Mouse (Mus musculus) brown adipose tissue, adult 24 weeks (tissue): ENCODE data around the gene Tekt2. TPM values are rescaled to one million over a fixed set of nuclear protein-coding genes. Genes with fewer than 3 reads are reported as not detected.

Source experiments
- H3K27ac ChIP-seq: fragments of 200-500 bp; replicated peaks from 2 replicates; pipeline ENCODE4 v1.5.1; 2012; ENCODE audit warnings: low read depth, mild to moderate bottlenecking, low read length
- H3K4me1 ChIP-seq: fragments of 200-500 bp; 2 replicates; pipeline ENCODE4 v1.6.1; 2012; ENCODE audit warnings: low read length, mixed read lengths; ENCODE audit not compliant: control insufficient read depth, insufficient read depth, insufficient read length
- H3K4me3 ChIP-seq: fragments of 200-500 bp; 2 replicates; pipeline ENCODE4 v1.5.1; 2012; ENCODE audit warnings: low read depth, mild to moderate bottlenecking, low read length, moderate library complexity; ENCODE audit not compliant: insufficient read depth
- polyA plus RNA-seq: library from polyadenylated mRNA; stranded (reverse); fragments of >200 nt; gene quantifications from 2 replicates; pipeline ENCODE4 v1.2.4, GENCODE M21; 2012; ENCODE audit not compliant: missing spikeins, insufficient read depth, insufficient read length

The Tekt2 gene
- polyA plus RNA-seq, 1 experiment = not detected

DNA sequence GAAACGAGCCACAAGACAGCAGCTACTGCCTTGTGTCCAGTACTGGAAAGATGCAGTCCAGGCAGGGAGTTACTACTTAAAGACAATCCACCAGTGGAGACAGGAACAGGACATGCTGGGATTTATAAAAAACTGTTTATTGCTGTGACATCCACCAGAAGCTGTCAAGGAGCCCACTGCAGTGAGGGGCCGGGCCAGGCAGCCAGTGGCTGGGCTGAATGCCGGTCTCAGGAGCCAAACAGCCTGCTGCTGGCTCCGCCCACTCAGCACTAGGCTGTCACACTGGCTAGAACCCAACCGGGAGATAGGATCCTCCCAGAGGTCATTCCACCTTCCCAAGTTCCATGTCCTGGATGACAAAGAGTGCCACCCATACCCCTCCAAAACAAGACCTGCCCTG, 9.6 kb downstream of the Tekt2 start:
- Histone ChIP-seq H3K4me3 (no peak overlapping the region), H3K4me1 (peaks cover 8% of the 10 kb centered on the region; the same call in 1 of the 2 replicates), H3K27ac (no peak overlapping the region)

DNA sequence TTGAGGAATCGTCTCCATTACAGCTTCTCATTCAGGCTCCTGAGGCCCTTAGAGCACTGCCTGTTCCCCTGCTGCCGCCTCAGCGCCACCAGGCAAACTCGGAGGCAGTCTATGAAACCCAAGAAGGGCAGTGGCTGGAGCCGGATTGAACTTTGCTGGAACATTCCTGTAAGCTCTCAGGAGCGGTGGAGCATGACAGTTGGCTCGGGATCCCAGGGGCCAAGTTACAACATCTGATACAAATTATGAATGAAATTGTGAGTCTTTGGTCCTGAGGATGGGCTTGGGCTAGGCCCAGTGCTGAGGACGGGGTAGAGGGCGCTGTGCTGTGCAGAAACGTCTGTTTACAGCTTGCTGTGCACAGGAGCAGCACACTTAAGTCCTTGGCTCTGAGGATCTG, 11.1 kb downstream of the Tekt2 start:
- Histone ChIP-seq H3K4me1 (peaks cover 5% of the 10 kb centered on the region; the same call in 1 of the 2 replicates), H3K4me3 (no peak overlapping the region), H3K27ac (no peak overlapping the region)

DNA sequence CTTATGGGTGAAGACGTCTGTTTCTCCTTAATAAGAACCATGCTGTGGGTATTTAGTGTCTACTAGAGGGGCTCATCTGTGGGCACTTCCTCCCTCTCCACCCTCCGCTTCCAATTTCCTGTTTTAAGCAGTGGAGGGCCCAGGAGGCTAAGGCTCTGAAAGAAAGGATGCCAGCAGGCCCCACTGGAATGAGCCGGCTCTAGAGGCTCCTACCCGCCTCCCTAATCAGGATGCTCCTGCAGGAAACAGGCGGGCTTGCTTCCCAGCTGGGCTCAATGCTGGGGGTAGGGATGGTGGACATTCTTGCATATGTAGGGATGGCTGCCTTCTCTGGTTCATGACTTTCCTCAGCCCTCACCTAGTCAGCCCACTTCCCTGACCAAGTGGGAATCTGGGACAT, 12.3 kb downstream of the Tekt2 start:
- Histone ChIP-seq H3K27ac (no peak overlapping the region), H3K4me1 (peaks cover 5% of the 10 kb centered on the region; the same call in 1 of the 2 replicates), H3K4me3 (no peak overlapping the region)

DNA sequence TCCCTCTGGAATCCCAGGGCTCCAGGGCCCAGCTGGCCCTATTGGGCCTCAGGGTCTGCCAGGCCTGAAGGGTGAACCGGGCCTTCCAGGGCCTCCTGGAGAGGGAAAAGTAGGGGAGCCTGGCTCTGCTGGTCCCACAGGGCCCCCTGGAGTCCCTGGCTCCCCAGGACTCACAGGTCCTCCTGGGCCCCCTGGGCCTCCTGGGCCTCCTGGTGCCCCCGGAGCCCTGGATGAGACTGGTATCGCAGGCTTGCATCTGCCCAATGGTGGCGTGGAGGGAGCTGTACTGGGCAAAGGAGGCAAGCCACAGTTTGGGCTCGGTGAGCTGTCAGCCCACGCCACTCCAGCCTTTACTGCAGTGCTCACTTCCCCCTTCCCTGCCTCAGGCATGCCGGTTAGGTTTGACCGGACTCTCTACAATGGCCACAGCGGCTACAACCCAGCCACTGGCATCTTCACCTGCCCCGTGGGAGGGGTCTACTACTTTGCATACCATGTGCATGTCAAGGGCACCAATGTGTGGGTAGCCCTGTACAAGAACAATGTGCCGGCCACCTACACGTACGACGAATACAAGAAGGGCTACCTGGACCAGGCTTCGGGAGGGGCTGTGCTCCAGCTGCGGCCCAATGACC, 13.8 kb downstream of the Tekt2 start:
- H3K4me1 ChIP-seq = peaks cover 5% of the 10 kb centered on the region; the same call in 1 of the 2 replicates
- no peak overlapping the region for H3K27ac ChIP-seq
- H3K4me3 ChIP-seq = no peak overlapping the region

DNA sequence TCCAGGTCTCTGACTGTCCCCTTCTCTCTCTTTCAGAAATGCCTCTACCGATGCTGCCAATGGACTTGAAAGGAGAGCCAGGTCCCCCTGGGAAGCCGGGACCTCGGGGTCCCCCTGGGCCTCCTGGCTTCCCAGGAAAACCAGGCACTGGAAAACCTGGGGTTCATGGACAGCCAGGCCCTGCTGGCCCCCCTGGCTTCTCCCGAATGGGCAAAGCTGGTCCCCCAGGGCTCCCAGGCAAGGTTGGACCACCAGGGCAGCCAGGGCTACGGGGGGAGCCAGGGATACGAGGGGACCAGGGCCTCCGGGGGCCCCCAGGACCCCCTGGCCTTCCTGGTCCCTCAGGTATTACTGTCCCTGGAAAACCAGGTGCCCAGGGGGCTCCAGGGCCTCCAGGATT, 15.1 kb downstream of the Tekt2 start:
- Histone ChIP-seq H3K27ac (no peak overlapping the region), H3K4me1 (no peaks in the 10 kb centered on the region), H3K4me3 (no peak overlapping the region)

DNA sequence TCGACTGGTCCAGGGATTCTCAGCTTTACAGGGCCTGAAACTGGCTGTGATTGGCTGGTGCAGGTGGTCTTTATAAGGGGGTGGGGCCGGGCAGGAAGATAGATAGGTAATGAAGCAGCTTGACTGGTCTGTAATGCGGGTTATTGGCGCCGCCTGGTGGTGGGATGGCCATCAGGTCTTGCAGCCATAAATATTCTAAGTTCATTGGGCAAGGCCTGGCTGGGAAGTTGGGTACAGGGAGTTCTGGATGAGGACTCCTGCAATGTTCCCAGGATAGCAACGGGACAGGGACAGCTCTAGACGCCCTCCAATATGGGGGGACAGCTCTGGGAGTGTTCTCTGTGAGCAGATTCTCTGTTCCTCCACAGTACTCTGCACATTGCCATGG, 15.6 kb downstream of the Tekt2 start:
- no peaks in the 10 kb centered on the region for H3K4me1 ChIP-seq
- no peak overlapping the region for H3K4me3 ChIP-seq
- no peak overlapping the region for H3K27ac ChIP-seq

DNA sequence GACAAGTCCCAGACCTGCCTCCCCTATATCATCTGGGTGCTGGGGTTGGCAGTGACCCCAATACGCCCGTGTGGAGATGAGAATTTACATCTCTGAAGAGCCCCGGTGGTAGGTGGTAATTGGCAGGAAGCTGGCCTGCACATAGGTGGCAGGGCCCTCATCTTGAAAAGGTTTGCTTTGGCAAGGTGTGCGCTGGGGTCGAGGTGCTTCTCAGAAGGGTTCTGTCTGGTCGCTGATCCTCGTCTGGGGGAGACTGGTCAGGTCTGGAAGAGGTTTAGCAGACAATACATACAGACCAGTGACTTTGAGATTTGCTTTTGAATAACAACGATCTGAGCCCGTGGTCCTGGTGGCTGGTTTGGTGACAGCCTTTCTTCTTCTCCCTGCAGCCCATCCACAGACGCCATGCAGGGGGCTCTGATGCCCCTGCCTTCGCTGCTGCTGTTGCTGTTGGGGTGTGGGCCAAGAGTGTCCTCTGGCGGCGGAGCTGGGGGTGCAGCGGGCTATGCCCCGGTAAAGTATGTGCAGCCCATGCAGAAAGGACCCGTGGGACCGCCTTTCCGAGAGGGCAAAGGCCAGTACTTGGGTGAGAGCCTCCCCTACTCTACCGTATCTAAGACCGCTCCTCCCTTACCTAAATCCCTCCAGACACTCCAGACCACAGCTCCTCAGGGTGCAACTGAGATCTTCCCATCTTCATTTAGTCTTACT, 16.1 kb downstream of the Tekt2 start:
- no peak overlapping the region for H3K27ac ChIP-seq
- H3K4me1 ChIP-seq = no peaks in the 10 kb centered on the region
- H3K4me3 ChIP-seq = no peak overlapping the region

DNA sequence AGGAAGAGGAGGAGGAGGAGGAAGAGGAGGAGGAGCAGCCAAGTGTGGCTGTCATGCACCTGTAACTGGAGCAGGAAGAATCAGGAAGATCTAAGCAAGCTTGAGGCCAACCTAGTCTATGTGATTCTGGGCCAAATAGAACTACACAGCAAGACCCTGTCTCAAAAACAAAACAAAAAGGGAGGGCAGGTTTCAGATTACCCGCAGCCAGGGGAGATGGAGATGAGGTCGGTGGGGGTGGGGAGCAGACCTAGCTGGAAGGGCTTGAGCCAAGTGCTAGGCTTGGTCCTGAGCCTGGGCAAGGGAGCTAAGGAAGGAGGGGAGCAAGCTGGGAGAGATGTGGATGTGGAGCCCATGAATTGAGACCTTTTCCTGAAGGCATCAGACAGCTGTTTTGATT, 18.7 kb downstream of the Tekt2 start:
- H3K4me3 ChIP-seq = no peak overlapping the region
- no peaks in the 10 kb centered on the region; the same call in 1 of the 2 replicates for H3K4me1 ChIP-seq
- no peak overlapping the region for H3K27ac ChIP-seq

DNA sequence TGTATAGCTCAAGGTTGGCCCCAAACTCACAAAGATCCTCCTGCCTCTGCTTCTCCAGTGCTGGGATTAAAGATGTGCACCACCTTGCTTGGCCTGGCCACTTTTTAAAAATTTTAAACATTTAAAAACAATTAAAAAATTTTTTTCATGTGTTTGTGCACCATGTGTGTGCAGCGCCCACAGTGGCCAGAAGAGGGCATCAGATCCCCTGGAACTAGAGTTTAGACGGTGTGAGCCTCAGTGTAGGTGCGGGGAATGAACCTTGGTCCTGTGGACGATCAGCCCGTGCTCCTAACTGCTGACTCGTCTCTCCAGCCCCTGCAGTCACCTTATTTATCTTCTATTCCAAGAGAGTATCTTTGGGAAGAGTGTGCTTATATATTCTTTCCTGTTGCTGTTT, 19.4 kb downstream of the Tekt2 start:
- Histone ChIP-seq H3K27ac (no peak overlapping the region), H3K4me1 (no peaks in the 10 kb centered on the region; the same call in 1 of the 2 replicates)

DNA sequence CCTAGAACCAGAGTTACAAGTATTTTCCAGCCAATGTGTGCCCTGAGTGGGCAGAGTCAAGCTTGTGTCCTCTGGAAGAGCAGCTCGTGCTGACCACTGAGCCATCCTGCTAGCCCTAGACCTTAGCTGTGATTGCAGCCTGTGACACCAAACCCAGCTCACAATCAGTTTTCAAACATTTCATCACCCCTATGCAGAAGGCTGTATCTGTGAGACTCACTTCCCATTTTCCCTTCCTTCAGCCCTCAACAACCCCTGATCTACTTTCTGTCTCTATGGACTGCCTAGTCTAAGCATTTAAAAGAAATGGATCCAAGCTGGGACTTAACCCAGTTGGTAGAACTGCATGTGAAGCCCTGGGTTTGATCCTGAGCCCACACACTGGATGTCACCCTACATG, 20.1 kb downstream of the Tekt2 start:
- H3K27ac ChIP-seq = no peak overlapping the region
- H3K4me1 ChIP-seq = no peaks in the 10 kb centered on the region; the same call in 1 of the 2 replicates
- H3K4me3 ChIP-seq = no peak overlapping the region

More for the DNA sequence above, 19.4 kb downstream of the Tekt2 start:
- H3K4me3 ChIP-seq = no peak overlapping the region

DNA sequence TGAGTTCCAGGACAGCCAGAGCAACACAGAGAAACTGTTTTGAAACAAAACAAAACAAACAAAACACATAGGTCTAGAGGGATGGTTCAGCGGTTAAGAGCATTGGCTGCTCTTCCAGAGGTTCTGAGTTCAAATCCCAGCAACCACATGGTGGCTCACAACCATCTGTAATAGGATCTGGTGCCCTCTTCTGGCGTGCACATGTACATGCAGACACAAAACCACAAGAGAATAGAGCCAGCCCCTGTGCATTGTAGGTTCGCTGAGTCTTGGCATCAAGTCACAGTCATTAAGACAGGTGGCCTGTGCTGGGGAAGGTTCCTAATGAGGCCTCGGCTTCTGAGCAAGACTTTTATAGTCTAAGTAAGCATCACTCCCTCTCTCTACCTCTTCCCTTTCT, 21.6 kb downstream of the Tekt2 start:
- no peaks in the 10 kb centered on the region; the same call in 1 of the 2 replicates for H3K4me1 ChIP-seq
- no peak overlapping the region for H3K27ac ChIP-seq
- no peak overlapping the region for H3K4me3 ChIP-seq

DNA sequence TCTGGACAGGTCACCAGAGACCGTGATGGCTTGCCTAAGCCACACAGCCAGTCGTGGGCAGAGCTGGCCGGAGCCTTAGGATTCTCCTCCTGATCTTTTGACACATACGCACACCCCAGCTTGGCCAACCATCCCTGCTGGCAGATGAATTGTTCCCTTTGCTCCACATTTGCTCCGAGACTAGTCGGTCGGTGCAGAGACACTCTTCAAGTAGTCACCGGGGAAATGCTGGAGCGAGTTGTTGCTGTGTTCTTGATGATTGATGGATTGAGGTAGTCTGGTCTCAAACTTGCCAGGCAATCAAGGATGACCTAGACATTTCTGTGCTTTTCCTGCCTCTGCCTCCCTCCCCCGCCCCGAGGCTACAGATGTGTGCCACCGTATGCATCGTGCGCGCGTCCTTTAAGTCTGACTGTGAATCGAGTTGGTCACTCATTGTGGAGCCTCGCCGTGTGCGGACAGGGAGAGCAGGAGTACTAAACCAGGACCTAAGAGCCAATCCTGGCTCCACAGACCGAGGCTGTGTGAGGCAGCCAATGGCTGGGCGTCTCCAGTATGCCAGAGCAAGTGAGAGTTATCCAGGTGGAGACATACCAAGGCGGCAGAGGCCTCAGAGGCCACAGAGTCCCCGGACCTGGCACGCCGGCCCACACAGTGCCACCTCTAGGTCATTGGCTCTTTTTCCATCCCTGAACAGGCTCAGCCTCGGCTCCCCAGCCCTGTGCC, 23.7 kb downstream of the Tekt2 start:
- Histone ChIP-seq H3K4me3 (peak overlapping the region; percentile 13; the same call in 1 of the 2 replicates), H3K27ac (no peak overlapping the region), H3K4me1 (peaks cover 4% of the 10 kb centered on the region; the same call in 1 of the 2 replicates)

DNA sequence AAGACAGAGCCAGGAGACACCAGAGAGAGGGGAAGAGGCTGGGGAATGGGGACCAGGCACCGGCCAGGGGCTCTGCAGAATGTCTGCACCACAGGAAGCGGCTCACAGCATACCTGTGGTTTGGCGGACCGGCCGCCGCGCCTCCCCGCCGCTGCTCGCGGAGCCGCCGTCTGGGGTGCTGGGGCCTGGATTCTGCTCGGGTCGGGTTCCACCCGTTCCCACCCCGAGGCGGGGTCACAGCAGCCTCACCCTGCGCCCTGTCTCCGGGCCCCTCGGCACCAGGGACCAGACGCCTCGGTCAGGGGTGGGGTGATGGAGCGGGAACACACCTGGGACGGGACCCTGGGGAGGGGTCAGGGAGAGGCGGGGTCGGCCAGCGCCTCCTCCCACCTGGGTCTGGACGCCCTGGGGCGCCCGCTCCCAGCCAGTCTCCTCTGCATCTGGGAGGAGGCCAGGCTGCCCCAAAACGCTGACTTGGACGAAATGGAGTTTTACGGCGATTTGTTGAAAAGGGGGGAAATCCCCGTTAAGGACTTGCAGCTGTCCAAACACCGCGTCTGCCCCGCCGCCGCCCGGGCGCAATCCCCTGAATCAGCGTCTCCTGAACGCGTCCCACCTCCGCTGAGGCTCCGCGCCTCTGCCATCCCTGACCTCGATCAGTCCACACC, 24.4 kb downstream of the Tekt2 start:
- no peak overlapping the region for H3K27ac ChIP-seq
- H3K4me3 ChIP-seq = peak overlapping the region; percentile 13; the same call in 1 of the 2 replicates
- H3K4me1 ChIP-seq = peaks cover 4% of the 10 kb centered on the region; the same call in 1 of the 2 replicates

DNA sequence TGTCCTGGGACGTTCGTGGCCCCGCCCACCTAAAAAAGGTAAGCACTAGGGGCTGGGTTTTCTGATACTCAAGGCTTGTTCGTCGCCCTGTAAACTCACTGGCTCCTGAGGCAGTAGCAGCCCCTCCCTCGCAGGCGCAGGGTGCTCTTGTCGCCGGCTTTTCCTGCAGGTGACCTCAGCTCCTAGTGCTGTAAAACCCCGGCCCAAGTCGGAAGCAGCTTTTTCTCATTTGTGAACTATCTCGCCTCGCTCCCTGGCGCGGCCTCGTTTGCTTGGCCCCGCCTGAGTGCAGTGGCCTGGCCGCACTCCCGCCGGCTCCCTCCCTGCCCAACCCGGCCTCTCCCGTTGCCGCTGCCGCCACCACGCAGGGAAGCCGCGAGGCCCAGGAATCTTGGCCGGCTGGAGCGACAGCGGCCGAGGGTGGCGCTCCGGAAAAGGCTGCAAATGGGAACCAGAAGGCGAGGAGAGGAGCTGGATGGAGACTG, 28.8 kb downstream of the Tekt2 start:
- Histone ChIP-seq H3K4me1 (peaks cover 4% of the 10 kb centered on the region; the same call in 1 of the 2 replicates), H3K27ac (no peak overlapping the region), H3K4me3 (peak overlapping the region; percentile 48)

DNA sequence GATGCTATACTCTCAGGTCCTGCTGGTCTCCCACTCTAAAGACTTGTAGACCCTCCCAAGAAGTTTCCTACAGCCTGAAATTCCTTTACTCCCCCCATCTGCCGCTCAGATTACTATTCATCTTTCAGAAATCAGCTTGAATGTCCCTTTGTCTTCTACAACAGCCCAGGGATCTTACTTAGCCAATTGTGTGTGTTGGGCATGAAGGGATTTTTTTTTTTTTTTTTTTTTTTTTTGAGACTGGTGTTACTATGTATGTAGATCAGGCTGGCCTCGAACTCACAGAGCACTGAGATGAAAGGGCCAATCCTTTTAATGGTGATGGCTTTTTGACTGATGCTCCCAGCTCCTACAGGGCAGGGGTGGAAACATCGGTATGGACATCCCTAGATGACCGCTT, 29.6 kb downstream of the Tekt2 start:
- peaks cover 4% of the 10 kb centered on the region; the same call in 1 of the 2 replicates for H3K4me1 ChIP-seq
- H3K27ac ChIP-seq = no peak overlapping the region
- H3K4me3 ChIP-seq = no peak overlapping the region
